Mouse (Mus musculus): Measurements from ENCODE around the gene Olfr1352.
"Not testable (repeated sequence)": the region's sequence is repeated elsewhere in the genome, so short reads cannot be mapped to it uniquely, and the experiment has no call there.

The Olfr1352 gene

DNA sequence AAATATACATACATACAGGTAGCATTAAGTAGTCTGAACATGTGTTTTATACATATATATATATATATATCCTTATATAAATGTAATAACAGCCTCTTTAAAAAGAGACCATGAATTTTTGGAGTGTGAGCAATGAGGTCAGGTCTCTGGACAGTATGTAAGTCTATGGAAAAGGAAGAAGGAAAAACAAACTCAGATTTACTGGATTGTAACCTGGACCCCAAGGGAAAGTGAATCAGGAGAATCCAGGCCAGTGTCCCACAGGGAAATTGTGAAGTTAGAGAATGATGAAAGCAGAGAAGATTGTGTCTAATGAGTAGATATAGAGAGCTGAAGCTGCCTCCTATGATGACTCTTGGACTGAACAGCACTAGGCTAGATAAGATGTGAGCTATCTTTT is at the start of gene Olfr1352:
TSS of gene Olfr1352 (plus strand) at position 301 of the 400 bp plus-strand sequence.
- DNase-seq (ENCODE audit: low read depth): no peak

DNA sequence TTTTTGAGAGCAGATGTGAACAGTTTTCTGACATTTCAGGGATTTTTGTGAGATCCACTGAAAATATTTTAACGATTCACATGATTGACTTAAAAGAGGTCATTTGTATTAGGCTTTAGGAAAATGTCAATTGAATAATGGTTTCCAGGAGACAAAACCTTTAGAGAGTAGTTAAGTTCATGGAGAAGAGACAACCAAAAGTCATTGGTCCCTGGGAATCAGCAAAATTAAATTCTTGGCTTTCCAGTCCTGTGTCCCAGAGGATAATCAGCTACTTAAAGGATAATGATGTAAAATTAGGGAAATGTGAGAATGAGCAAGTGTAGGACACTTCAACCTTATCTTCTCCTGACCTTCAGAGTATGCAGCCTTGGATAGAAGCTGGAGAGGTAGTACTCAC is 30.5 kb upstream of the Olfr1352 start, which contains the start of gene Olfr8:
TSS of gene Olfr8 (plus strand) at position 301 of the 400 bp plus-strand sequence.
- not testable (repeated sequence) for DNase-seq (ENCODE audit: low read depth)

DNA sequence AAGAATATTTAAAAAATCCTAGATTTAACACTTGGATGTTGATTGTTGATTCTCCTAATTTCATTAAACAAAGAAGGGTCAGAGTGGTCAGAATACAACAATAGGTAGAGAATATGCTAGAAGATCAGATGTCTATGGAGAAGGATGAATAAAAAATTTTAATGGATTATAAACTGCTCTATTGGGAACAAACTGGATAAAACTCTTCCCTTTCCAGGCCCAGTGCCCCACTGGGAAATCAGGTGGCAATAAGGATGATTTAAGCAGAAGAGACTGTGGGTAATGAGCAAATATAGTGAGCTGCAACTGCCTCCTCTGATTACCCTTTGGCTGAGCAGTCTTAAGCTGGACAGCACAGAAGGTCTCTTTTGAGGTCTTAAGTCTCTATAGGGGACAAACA is 17.8 kb upstream of the Olfr1352 start, which contains the start of gene Olfr1353:
TSS of gene Olfr1353 (plus strand) at position 301 of the 400 bp plus-strand sequence.
- not testable (repeated sequence) for DNase-seq (ENCODE audit: low read depth)

DNA sequence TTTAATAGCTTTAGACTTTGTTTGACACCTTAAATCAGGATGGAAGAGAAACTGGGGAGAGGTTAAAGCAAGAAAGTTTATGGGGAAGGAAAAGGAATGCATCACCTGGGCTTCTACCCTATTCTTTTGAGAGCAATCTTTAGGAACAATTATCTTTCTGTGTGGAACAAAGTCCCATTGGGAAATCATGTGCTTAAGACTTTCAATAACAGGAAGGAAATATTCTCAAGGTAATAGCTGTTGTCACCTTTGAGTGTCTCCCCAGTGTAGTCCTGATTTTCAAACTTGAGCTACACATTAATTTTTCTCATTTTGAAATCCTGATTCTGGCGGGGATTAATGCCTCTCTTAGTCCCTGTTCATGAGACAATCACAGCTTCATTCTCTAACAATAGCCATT is 31.3 kb downstream of the Olfr1352 start, which contains the start of gene Olfr1351:
TSS of gene Olfr1351 (plus strand) at position 301 of the 400 bp plus-strand sequence.
- DNase-seq (ENCODE audit: low read depth): no peak

DNA sequence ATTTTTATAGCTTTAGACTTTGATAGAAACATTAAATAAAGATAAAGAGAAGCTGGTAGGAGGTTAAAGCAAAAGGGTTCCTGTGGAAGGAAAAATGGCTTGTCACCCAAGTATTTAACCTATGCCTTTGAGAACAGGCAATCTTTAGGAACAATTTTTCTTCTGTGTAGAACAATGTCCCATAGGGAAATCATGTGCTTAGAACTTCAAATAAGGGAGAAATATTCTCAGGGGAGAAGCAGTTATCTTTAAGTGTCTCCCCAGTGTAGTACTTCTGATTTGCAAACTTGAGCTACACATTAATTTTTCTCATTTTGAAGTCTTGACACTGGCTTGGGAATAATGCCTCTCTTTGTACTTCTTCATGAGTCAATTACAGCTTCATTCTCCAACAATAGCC is 47.6 kb downstream of the Olfr1352 start, which contains the start of gene Olfr57:
TSS of gene Olfr57 (plus strand) at position 301 of the 400 bp plus-strand sequence.
- DNase-seq (ENCODE audit: low read depth): no peak
